Mouse (Mus musculus) brown adipose tissue, adult 24 weeks (tissue): ENCODE results near the gene Ivd. TPM values are rescaled to one million over a fixed set of nuclear protein-coding genes. Genes with fewer than 3 reads are reported as not detected.

Source experiments
- H3K27ac ChIP-seq: fragments of 200-500 bp; replicated peaks from 2 replicates; pipeline ENCODE4 v1.5.1; 2012; ENCODE audit warnings: low read depth, mild to moderate bottlenecking, low read length
- H3K4me1 ChIP-seq: fragments of 200-500 bp; 2 replicates; pipeline ENCODE4 v1.6.1; 2012; ENCODE audit warnings: low read length, mixed read lengths; ENCODE audit not compliant: control insufficient read depth, insufficient read depth, insufficient read length
- H3K4me3 ChIP-seq: fragments of 200-500 bp; 2 replicates; pipeline ENCODE4 v1.5.1; 2012; ENCODE audit warnings: low read depth, mild to moderate bottlenecking, low read length, moderate library complexity; ENCODE audit not compliant: insufficient read depth
- polyA plus RNA-seq: library from polyadenylated mRNA; stranded (reverse); fragments of >200 nt; gene quantifications from 2 replicates; pipeline ENCODE4 v1.2.4, GENCODE M21; 2012; ENCODE audit not compliant: missing spikeins, insufficient read depth, insufficient read length

Gene Ivd
- 134 and 164 TPM in 2 replicates for polyA plus RNA-seq

DNA sequence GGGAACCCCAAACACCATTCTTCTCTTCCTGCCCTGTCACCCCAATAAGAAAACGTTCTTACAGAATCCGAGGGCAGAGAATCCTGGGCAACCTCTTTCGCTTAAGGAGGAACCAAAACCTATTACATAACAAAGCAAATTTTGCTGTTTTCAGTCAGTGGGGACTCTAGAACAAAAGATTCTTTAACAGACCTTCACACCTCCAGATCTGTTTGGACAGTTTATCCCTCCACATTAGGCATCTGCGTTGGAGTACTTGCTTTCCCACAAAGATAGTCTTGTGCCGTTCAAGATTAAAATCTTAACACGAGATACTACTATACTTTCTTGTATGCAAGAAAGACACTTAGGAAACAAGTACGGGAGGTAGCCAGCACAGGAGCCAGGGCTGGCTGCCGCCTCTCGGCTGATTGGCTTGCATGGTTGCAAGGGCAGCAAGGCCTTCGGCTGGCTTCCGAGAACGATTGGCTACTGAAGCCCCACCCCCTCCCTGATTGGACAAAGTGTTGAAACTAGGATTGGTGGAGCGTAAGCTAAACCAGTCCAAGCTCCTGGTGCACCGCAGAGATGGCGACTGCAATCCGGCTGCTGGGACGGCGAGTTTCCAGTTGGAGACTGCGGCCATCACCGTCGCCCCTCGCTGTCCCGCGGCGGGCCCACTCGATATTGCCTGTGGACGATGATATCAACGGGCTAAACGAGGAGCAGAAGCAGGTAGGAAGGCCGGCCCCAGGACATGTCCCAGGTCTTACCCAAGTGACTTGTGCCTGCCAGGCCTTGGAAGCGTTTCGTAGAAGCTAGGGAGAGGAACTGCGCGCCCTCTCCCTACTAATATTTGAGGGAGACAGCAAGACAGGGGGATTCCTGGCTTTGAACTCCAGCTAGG is at the start of gene Ivd:
Gene Ivd (plus strand): TSS at position 501 of the 886 bp plus-strand sequence.
- no peaks in the 10 kb centered on the region for H3K4me1 ChIP-seq
- H3K27ac ChIP-seq: peak within 1 kb of the TSS; percentile 40; the same call in 1 of the 2 replicates
- peak within 1 kb of the TSS; percentile 89 for H3K4me3 ChIP-seq

DNA sequence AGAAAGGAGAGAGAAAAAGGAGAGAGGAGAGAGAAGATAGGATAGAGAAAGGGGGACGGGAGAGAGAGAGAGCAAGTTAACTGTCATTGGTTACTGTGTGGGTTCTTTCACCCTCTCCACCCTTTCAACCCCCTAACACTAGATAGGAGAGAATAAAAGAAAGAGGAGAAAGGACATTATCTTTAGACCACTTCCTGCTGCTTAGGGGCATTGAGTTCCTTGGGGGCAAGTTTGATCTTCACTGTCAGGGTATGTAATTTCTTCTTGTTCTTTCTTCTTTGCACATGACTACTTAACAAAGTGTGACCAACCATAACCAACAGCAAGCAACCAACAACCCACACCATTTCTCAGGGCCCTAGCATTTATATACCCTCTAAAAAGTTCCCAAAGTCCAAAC is 49.0 kb upstream of the Ivd start:
- no peak overlapping the region for H3K4me3 ChIP-seq
- H3K27ac ChIP-seq: no peak overlapping the region
- no peaks in the 10 kb centered on the region; the same call in 1 of the 2 replicates for H3K4me1 ChIP-seq

DNA sequence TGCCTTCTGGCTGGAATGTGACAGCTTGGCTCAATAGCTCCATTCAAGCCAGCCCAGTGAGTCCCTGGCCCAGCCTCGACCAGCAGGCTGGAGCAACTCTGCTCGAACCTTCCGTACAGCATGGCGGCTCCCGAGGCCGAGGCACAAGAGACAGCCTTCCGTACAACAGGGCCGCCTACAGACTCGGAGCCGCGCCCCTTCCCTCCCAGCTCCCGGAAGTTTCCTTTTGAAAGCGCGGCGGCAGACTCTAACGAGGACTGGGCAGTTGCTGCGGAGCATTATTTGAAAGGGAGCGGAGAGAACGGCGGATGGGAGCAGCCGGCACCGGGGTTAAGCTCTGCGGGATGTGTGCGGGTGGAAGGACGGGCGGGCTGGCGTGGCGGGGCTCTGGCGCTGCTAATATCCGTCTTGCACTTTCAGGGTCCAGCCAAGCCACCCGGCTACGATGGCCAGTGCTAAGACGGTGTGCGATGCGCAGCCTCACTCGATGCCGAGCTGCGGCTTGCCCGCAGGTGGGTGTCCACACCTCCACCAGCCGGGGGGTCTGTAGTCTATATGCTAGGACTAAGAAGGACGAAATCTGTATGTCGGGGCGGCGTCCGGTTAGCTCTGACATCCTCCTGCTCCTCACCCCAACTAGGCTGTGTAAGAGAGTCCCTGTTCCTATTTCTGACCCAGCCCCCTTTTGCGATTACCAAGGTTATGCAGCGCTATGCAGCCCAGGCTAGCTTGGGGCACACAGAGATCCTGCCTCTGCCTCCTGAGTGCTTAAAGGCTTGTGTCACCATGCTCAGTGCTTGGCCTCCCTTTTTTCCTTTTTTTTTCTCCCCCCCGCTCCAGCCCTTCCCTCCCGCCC is 47.5 kb upstream of the Ivd start, which contains the start of gene Knstrn:
Gene Knstrn (plus strand): TSS at position 23 of the 856 bp plus-strand sequence.
- H3K4me3 ChIP-seq: peak within 1 kb of the TSS; percentile 70
- no peak within 1 kb of the TSS for H3K27ac ChIP-seq
- H3K4me1 ChIP-seq: no peaks in the 10 kb centered on the region; the same call in 1 of the 2 replicates

- Histone ChIP-seq H3K27ac (no peak overlapping the region), H3K4me3 (no peak overlapping the region), H3K4me1 (no peaks in the 10 kb centered on the region)
Measured at GRCm38 (mm10) chr2:118822800-118823199, 39.0 kb upstream of the Ivd start.

GRCm38 (mm10) chr2:118824396-118824795 is 37.4 kb upstream of the Ivd start:
- Histone ChIP-seq H3K27ac (no peak overlapping the region), H3K4me3 (no peak overlapping the region), H3K4me1 (no peaks in the 10 kb centered on the region)

DNA sequence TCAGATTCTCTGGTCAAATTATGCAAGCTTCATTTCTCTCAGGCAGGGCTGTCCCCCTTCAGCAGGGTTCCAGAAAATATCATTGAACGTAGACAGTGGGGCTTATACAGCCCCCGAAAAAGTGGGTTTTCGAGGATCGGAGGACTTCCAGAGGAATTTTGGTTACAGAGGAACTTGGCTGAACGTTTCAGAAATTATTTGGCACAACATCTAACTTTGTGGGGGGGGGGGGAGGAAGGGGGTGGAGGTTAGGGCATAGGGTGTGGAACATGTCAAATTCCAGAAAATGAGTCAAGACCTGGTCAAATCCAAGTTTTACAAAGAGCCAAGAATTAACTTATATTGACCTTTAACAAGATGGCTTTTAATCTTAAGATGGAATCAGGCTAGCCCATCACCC is 32.7 kb upstream of the Ivd start:
- Histone ChIP-seq H3K4me1 (no peaks in the 10 kb centered on the region), H3K4me3 (no peak overlapping the region), H3K27ac (no peak overlapping the region)

DNA sequence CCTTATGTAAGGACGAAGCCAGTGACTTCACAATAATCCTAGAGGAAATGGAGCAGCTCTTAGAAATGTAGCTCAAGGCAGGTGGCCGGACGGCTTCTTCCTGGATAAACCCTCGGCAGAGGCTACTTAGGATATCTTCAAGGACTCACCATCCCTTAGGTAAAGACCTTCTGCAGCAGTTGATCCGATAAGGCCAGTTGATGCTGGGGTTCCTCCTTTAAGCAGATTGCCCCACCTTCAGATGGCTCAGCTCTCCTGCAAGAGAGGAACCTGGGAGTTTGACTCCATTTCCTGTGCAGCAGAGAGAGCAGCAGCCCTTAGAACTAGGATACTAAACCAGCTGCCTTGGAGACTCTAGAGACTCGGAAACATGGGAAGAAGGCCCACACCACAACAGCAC is 27.7 kb upstream of the Ivd start:
- Histone ChIP-seq H3K27ac (no peak overlapping the region), H3K4me1 (no peaks in the 10 kb centered on the region), H3K4me3 (no peak overlapping the region)

GRCm38 (mm10) chr2:118835115-118835514 is 26.6 kb upstream of the Ivd start:
- Histone ChIP-seq H3K4me1 (no peaks in the 10 kb centered on the region), H3K4me3 (no peak overlapping the region), H3K27ac (no peak overlapping the region)

- H3K27ac ChIP-seq: no peak overlapping the region
- H3K4me1 ChIP-seq: no peaks in the 10 kb centered on the region
- no peak overlapping the region for H3K4me3 ChIP-seq
Measured at GRCm38 (mm10) chr2:118838330-118838729, 23.4 kb upstream of the Ivd start.

DNA sequence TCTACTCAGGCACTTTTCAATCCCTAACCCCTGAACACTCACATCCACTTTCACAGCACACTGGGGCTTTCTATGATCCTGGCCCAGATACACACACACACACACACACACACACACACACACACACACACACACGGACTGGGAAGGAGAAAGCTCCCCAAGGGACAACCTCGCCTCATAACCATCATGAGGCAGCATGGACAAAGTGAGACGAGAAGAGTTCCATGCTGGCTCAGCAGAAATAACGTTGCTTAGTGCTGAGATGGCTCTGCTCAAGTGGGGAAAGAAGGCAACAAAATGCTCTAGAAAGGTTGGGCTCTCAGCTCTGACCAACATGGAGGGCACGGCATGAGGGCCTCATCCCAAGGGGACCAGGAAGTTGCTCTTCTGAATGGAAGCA is 20.6 kb upstream of the Ivd start:
- H3K4me3 ChIP-seq: no peak overlapping the region
- H3K27ac ChIP-seq: no peak overlapping the region
- H3K4me1 ChIP-seq: no peaks in the 10 kb centered on the region

DNA sequence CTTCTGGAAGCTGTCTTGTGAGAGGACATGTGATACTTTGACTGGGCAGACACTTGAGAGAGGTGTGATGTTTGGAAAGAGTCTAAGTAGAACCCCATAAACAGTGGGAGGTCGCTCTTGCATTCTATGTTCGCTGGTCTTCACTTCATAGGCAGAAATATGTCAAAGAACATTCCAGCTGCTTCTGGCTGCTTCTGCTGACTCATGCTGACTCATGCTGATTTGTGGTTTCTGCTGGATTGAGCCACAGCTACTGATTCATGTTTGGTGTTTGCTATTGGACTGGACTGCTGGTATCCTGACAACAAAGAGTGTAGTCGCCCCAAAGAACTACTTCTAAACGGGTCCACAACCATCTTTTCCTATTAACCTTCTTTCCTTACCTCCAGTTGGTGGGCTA is 20.0 kb upstream of the Ivd start:
- Histone ChIP-seq H3K4me1 (no peaks in the 10 kb centered on the region), H3K4me3 (no peak overlapping the region), H3K27ac (no peak overlapping the region)

DNA sequence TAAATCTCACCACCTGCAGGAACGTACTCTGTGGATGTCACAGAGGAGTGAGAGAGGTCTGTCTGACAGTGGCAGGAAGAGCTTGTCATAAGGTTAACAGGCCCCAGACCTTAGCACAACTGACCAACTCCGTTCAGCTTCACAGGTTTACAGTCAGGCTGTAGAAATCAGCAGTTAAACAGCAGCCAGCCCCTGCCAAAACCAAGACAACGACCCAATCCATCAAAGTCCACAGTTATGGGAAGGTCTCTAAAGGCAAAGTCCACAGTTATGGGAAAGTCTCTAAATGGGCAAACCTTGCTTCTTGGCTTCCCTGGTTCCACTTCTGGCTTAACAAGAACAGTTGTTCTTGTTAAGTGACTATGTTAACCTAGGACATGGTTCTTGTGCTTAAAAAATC is 17.3 kb upstream of the Ivd start:
- Histone ChIP-seq H3K27ac (no peak overlapping the region), H3K4me1 (no peaks in the 10 kb centered on the region), H3K4me3 (no peak overlapping the region)

DNA sequence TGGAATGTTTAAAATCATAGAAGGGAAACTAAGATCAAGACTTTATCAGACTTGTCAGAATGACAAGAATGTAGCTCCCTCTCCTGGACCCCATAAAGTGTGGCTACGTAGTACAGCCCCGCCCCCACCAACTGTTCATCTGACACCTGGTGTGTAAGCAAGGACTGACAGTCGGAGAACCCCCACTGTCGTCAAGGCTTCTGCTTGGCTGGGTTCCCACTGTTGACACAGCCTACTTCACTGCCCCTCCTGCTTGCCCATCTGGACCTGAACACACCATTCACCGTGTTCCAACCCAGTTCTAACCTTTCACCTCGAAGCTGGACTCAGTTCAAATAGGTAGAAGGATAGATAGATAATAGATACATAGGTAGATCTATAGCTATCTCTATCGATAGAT is 15.5 kb upstream of the Ivd start:
- Histone ChIP-seq H3K4me1 (no peaks in the 10 kb centered on the region), H3K4me3 (no peak overlapping the region), H3K27ac (no peak overlapping the region)

- no peaks in the 10 kb centered on the region for H3K4me1 ChIP-seq
- H3K4me3 ChIP-seq: no peak overlapping the region
- no peak overlapping the region for H3K27ac ChIP-seq
Measured at GRCm38 (mm10) chr2:118851756-118852155, 10.0 kb upstream of the Ivd start.

GRCm38 (mm10) chr2:118862340-118862675 is 554 bp downstream of the Ivd start:
- H3K4me3 ChIP-seq: peak overlapping the region; percentile 89
- no peak overlapping the region for H3K27ac ChIP-seq

More at GRCm38 (mm10) chr2:118862340-118862675, 554 bp downstream of the Ivd start:
- H3K4me1 ChIP-seq: no peaks in the 10 kb centered on the region
